Mouse (Mus musculus) MEL-GATA-1-ER (cell line): Measurements from ENCODE around the gene Zfp787.
"Not testable (repeated sequence)": the region's sequence is repeated elsewhere in the genome, so short reads cannot be mapped to it uniquely, and the experiment has no call there.

ENCODE experiments used
- DNase-seq: peaks from one replicate; pipeline ENCODE4 v3.0.0-alpha.2; 2012; ENCODE audit warnings: low read depth; ENCODE audit errors: extremely low read depth

Zfp787 gene

GRCm38 (mm10) chr7:6121128-6121527 is 34.7 kb downstream of the Zfp787 start:
- not testable (repeated sequence) for DNase-seq

GRCm38 (mm10) chr7:6120104-6120503 is 35.7 kb downstream of the Zfp787 start:
- DNase-seq = not testable (repeated sequence)

- DNase-seq = no peak
These were observed 36.3 kb downstream of the Zfp787 start for GRCm38 (mm10) chr7:6119501-6119900.
